Mouse (Mus musculus) hindlimb bud, embryonic 11.5 days (tissue): ENCODE data around the gene Gfra1.

Experiments
- DNase-seq: peaks from one replicate; pipeline ENCODE4 v3.0.0-alpha.2; 2012; ENCODE audit warnings: low read depth, low spot score; ENCODE audit errors: extremely low spot score

The Gfra1 gene

DNA sequence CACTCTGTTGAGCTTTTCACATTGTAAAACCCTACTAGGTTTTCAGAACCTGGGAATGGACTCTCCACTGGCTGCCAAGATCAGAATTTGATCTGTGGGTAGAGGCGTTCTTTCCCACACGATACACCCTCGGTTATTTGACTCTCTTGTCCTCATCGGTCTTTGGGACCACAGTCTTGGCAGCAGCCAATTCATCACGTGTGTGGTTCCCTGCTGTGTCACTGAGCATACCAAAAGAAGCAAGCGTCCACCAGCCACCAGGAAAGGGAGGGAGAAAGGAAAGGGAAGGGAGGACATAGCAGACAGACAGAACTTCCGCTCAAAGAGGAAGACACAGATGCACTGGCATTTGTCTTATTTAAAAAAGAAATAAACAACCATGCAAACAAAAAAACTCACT, 189.1 kb downstream of the Gfra1 start:
- DNase-seq: no peak

DNA sequence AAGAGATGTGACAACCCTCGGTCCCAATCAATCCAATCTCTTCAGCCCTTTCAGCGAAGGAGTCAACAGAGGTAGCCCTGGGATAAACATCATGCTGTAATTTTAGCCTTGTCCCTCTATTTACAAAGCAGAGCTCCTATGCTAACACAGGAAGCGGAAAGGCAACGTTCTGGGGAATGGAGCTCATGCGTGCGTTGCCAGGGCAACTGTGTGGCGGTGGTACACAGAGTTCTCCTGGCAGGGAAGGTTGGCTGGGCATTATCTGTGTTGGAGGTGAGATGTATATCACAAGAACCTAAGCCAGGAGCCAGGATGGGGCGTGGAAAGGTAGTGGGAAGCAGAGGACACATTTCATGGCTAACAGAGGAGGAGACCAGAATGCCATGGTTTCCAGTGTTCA, 194.8 kb downstream of the Gfra1 start:
- DNase-seq: no peak

DNA sequence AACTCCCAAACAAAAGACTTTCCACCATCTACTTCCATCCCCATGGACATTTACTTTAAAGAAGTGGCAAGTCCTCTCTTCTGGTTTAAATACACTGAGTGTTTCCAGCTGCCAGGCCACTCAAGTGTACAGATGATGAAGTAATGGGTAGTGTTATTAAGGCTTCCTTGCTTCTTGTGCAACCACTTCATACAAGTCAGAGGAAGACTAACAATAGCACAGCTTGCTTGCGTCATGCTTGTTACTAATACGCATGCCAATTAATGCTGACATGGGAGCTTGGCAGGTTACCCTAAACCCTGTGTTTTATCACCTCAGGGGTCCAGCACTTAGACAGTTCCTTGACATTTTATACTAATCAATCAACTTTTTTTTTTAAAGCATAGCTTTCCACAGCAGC, 196.5 kb downstream of the Gfra1 start:
- no peak for DNase-seq

GRCm38 (mm10) chr19:58256485-58256884, 199.2 kb downstream of the Gfra1 start:
- DNase-seq: no peak

DNA sequence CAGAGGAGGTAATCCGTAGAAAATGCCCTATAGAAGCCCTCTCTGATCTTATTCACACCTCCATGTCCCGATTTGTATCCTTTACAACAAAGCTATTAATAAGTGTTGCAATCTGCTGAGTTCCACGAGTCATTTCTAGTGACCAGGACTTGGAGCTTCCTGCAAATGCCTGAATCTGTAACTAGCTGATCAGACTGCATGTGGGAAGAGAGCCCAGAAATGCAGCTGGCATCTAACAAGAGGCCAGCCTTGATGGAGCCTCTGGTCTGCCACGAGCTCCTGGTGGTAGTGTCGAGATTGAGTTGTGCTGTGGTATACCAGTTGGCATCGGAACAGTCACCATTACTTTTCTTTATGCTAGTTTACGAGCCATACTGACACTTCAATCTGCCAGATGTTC, 200.3 kb downstream of the Gfra1 start:
- DNase-seq: no peak

GRCm38 (mm10) chr19:58254172-58254571, 201.5 kb downstream of the Gfra1 start:
- DNase-seq: no peak

DNA sequence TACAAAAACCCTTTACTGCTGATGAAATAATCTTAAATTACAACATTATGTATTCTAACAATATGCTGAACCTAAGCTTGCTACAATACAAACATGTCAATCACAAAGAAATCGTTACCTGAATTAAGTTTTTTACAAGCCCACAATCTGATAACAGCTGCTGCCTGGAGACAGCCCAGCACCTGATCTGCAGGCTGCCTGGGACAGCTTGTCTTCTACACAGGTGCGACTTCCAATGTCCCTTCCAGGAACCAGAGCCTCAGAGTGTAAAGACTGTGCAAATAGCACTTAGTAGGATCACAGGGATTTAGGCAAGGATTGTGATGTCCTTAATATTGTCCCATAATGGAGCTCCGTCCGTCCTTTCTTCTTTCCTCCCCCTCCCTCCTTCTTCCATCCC, 204.0 kb downstream of the Gfra1 start:
- no peak for DNase-seq

GRCm38 (mm10) chr19:58251095-58251494, 204.6 kb downstream of the Gfra1 start:
- no peak for DNase-seq

- DNase-seq: no peak
Measured at GRCm38 (mm10) chr19:58250237-58250636, 205.5 kb downstream of the Gfra1 start.

DNA sequence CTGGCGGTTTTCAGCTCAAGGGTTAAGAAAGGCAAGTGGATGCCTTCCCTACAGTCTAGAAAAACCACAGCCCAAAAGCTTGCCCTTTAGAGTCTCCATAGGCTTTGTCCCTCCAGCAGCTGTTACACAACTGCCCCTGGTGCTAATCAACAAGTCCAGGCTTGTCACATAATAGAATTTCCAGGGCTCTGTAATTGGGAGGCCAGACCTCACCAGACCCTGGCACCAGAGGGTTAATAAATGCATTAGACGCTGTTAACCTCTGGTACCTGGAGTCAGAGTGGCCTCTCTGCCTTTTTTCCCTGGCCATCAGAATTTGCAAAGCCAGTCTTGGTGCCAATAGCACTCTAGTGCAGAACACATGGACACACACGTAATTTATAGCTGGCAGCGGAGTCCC, 211.6 kb downstream of the Gfra1 start:
- no peak for DNase-seq

- DNase-seq: no peak
Measured at GRCm38 (mm10) chr19:58243604-58244003, 212.1 kb downstream of the Gfra1 start.

DNA sequence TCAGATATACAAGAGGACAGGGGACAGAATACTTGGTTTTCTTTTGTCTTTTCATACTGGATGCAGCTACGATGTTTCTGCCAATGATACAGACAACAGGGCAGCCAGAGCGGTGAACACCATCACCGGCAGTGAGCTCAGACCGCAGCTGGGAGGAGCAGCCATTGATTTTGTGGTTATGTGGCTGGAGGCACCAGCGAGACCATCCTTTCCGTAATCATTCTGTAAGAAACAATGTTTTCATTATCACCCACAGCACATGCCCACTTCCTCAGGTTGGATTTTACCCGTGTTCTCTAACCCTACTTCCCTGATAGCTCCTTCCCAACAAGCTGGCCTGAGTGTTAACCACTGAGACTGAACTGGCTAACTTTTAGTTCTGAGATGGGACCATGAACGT, 217.4 kb downstream of the Gfra1 start:
- no peak for DNase-seq

GRCm38 (mm10) chr19:58227725-58228124, 228.0 kb downstream of the Gfra1 start:
- no peak for DNase-seq

GRCm38 (mm10) chr19:58226882-58227281, 228.8 kb downstream of the Gfra1 start:
- DNase-seq: no peak

DNA sequence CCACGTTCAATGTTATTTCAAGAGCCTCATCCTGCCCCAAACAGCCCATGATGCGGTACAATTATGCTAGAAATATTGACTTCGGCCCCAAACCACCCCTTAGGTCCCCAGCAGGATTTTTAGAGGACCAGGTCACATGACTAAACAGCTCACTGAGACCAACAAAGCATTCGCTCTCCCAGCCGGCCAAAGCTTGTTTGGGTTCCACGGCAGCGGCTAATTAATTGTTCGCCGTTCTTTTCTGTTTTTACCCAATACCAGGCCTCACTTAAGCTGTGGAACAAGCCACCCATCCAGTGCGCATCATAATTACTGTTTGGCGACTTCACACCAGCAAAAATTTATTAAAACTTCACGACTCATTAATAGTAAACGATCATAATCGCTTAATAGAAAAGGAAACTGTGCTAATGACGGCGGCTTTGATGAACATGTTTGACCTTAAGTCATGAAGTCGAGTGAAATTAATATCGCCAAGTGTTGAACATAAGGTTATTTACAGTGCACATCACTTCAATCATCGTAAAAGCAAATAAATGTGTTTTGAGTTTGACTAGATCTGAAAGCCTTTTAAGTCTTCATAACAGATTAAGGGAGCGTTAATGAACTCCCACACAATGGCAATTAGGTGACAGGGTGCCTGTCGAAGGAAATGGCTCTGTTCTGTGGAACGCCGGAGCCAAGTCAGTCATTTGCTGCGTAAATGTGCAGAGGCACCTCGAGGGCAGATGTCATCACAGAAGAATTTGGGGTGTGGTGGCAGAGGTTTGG, 235.5 kb downstream of the Gfra1 start:
- no peak for DNase-seq

DNA sequence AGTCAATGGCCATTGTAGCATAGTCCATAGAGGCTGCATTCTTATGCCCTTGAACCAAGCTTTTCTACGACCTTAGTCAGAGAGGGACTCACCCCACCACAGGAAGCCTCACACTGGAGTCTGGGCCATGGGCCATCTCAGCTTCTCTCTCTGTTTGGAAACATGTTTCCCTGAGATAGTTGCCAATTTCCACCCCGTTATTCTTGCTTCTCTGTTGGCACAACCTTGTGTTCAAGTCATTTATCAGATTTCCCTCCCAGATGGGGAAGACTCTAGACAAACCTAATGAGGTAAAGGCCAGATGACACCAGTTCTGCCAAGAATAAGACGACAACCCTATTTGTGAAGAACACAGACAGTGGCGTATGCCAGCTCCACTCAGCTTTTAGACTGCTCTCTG, 238.1 kb downstream of the Gfra1 start:
- no peak for DNase-seq

DNA sequence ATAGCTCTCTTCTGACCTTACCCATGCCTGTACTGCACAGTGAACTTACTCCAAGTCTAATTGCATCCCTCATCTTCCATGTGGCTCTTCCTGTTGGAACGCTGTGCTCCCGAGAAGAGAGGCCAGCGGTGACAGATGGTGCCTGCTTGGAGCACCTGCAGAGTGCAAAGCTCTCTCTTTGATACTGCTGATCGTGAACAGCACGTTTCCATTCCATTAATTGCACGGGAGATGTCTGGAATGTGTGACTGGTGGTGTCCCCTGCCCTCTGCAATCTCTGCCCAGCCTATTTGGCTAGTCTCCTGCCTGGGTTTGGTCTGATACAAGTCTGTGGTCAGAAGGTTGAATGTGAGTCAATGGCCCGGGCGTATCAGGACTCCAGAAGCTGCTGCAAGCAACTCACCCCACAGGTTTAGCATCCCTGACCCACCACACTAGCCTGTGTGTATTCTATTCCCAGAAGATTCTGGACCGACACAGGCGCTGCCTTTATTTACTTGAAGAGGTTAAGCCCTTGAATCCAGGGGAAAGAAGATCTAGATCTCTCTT, 249.1 kb downstream of the Gfra1 start:
- DNase-seq: no peak

- no peak for DNase-seq
Measured at GRCm38 (mm10) chr19:58205470-58205869, 250.2 kb downstream of the Gfra1 start.

DNA sequence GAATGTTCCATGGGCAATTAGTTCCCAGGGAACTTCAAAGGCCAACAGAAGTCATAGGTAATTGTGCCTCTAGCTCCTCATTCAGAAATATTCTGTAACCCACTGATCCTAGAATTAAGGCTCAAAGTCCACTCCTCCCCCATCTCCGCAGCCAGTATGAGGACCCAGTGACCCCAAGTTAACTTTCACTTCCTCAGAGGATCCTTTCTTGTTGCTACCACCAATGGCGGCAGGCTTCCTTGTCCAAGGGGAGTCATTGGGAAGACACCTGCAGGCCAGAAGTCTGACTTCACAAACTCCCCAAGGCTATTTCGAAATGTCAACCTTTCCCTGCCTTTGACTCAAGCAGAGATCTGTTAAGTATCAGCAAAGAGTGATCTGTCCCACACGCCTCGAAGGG, 253.1 kb downstream of the Gfra1 start:
- DNase-seq: no peak

- no peak for DNase-seq
Measured at GRCm38 (mm10) chr19:58199679-58200078, 256.0 kb downstream of the Gfra1 start.

DNA sequence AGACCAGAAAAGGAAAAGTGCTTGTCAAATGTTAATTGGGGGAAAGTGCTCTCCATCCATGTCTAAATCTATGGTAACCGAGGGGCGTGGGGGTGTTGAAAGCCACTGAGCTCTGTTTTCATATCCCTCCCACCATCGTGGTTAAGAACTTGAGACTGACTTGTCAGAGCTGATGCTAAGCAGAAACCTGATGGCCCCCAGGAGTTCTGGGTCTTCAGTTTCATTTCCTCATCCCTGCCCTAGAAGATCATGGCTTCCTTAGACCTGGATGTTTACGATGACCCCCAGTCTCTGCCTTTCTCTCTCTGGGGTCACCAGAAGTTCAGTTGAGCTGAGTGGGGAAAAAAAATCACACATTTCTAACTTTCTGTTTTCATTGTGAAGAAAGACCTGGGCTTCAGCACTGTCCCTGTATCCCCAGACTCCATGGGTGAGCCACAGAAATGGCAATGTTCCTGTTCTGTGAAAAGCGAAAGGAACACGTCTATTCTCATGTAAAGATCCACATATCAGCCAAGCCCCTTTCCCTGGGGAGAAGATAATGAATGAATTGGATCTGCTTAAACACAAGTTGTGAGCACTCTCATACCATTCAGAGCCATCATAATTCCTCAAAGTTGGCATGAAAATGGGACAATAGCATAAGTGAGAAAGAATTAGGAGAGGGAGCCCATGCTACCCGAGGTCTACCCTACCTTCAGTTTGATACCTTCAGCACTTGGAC, 261.8 kb downstream of the Gfra1 start:
- DNase-seq: no peak

- no peak for DNase-seq
Measured at GRCm38 (mm10) chr19:58190947-58191346, 264.8 kb downstream of the Gfra1 start.
